Mouse (Mus musculus): ENCODE results near the gene Myl9. TPM values are rescaled to one million over a fixed set of nuclear protein-coding genes. Genes with fewer than 3 reads are reported as not detected.
"Not testable (repeated sequence)": the region's sequence is repeated elsewhere in the genome, so short reads cannot be mapped to it uniquely, and the experiment has no call there.

Myl9 gene
- polyA plus RNA-seq, 1 experiment from 2014 or later, result 83.4 TPM

- Histone ChIP-seq H3K4me3 (peak overlapping the region; percentile 22; the same call in 1 of the 2 replicates), H3K27ac (replicated peaks) (0 out of 2 replicates have a peak overlapping the region, but pooled peaks have one; percentile 25)
Measured at GRCm38 (mm10) chr2:156780752-156781151, 5.5 kb downstream of the Myl9 start.

GRCm38 (mm10) chr2:156781281-156781680 lies 6.1 kb downstream of the Myl9 start:
- Histone ChIP-seq H3K27ac (replicated peaks) (0 out of 2 replicates have a peak overlapping the region, but pooled peaks have one; percentile 25), H3K36me3 (no peaks in the 10 kb centered on the region), H3K9me3 (replicated peaks) (no peaks in the 10 kb centered on the region; the same call in 1 of the 2 replicates), H3K4me1 (peaks cover 23% of the 10 kb centered on the region), H3K27me3 (ENCODE audit: low read depth, poor library complexity, severe bottlenecking) (peaks cover 11% of the 10 kb centered on the region), H3K4me3 (peak overlapping the region; percentile 22; the same call in 1 of the 2 replicates)
- DNase-seq (ENCODE audit: low spot score), result no peak
- WGBS, result 71% methylated on average over 4 of the region's 4 CpGs

More at GRCm38 (mm10) chr2:156780752-156781151, 5.5 kb downstream of the Myl9 start:
- H3K36me3 ChIP-seq, result no peaks in the 10 kb centered on the region
- H3K4me1 ChIP-seq, result peaks cover 27% of the 10 kb centered on the region
- 15% methylated on average over 17 of the region's 17 CpGs for WGBS
- H3K9me3 ChIP-seq (replicated peaks), result no peaks in the 10 kb centered on the region
- DNase-seq (ENCODE audit: low spot score), result no peak
- H3K27me3 ChIP-seq (ENCODE audit: low read depth, poor library complexity, severe bottlenecking), result peaks cover 16% of the 10 kb centered on the region

GRCm38 (mm10) chr2:156781836-156782480 lies 6.7 kb downstream of the Myl9 start:
- H3K27me3 ChIP-seq (ENCODE audit: low read depth, poor library complexity, severe bottlenecking), result peaks cover 5% of the 10 kb centered on the region; the same call in 1 of the 2 replicates
- H3K27ac ChIP-seq (replicated peaks), result peak overlapping the region; percentile 13; the same call in 1 of the 2 replicates
- no peak overlapping the region for H3K4me3 ChIP-seq
- no peaks in the 10 kb centered on the region; the same call in 1 of the 2 replicates for H3K9me3 ChIP-seq (replicated peaks)
- 74% methylated on average over 4 of the region's 4 CpGs for WGBS
- no peak for DNase-seq (ENCODE audit: low spot score)
- H3K4me1 ChIP-seq, result peaks cover 23% of the 10 kb centered on the region
- no peaks in the 10 kb centered on the region for H3K36me3 ChIP-seq

GRCm38 (mm10) chr2:156782481-156783348 lies 7.5 kb downstream of the Myl9 start:
- no peak overlapping the region for H3K4me3 ChIP-seq
- 86% methylated on average over 10 of the region's 10 CpGs for WGBS
- no peaks in the 10 kb centered on the region; the same call in 1 of the 2 replicates for H3K27me3 ChIP-seq (ENCODE audit: low read depth, poor library complexity, severe bottlenecking)
- H3K4me1 ChIP-seq, result peaks cover 22% of the 10 kb centered on the region
- peak overlapping the region; percentile 19; the same call in 1 of the 2 replicates for H3K27ac ChIP-seq (replicated peaks)
- no peaks in the 10 kb centered on the region for H3K36me3 ChIP-seq
- DNase-seq (ENCODE audit: low spot score), result no peak
- no peaks in the 10 kb centered on the region; the same call in 1 of the 2 replicates for H3K9me3 ChIP-seq (replicated peaks)

- Histone ChIP-seq H3K27me3 (ENCODE audit: low read depth, poor library complexity, severe bottlenecking) (no peaks in the 10 kb centered on the region; the same call in 1 of the 2 replicates), H3K4me3 (no peak overlapping the region), H3K4me1 (peaks cover 18% of the 10 kb centered on the region), H3K9me3 (replicated peaks) (no peaks in the 10 kb centered on the region; the same call in 1 of the 2 replicates), H3K27ac (replicated peaks) (peak overlapping the region; percentile 19; the same call in 1 of the 2 replicates), H3K36me3 (no peaks in the 10 kb centered on the region)
- 88% methylated on average over 9 of the region's 9 CpGs for WGBS
- DNase-seq (ENCODE audit: low spot score), result no peak
Measured at GRCm38 (mm10) chr2:156783349-156783728, 8.1 kb downstream of the Myl9 start.

- H3K27me3 ChIP-seq (ENCODE audit: low read depth, poor library complexity, severe bottlenecking), result no peaks in the 10 kb centered on the region; the same call in 1 of the 2 replicates
- no peak for DNase-seq (ENCODE audit: low spot score)
- no peak overlapping the region for H3K27ac ChIP-seq (replicated peaks)
- 79% methylated on average over 7 of the region's 7 CpGs for WGBS
- H3K4me3 ChIP-seq, result no peak overlapping the region
- H3K4me1 ChIP-seq, result peaks cover 18% of the 10 kb centered on the region
- no peaks in the 10 kb centered on the region; the same call in 1 of the 2 replicates for H3K9me3 ChIP-seq (replicated peaks)
- H3K36me3 ChIP-seq, result no peaks in the 10 kb centered on the region
Measured at GRCm38 (mm10) chr2:156784016-156784585, 8.9 kb downstream of the Myl9 start.

- Histone ChIP-seq H3K27ac (replicated peaks) (no peak overlapping the region), H3K9me3 (replicated peaks) (no peaks in the 10 kb centered on the region; the same call in 1 of the 2 replicates)
- 82% methylated on average over 2 of the region's 2 CpGs for WGBS
Measured at GRCm38 (mm10) chr2:156784891-156785290, 9.7 kb downstream of the Myl9 start.

GRCm38 (mm10) chr2:156786369-156786768 lies 11.1 kb downstream of the Myl9 start:
- H3K27me3 ChIP-seq (ENCODE audit: low read depth, poor library complexity, severe bottlenecking); H3K36me3 ChIP-seq; H3K27ac ChIP-seq (replicated peaks); H3K4me3 ChIP-seq; H3K9me3 ChIP-seq (replicated peaks); H3K4me1 ChIP-seq; DNase-seq (ENCODE audit: low spot score): not testable (repeated sequence)

More at GRCm38 (mm10) chr2:156784891-156785290, 9.7 kb downstream of the Myl9 start:
- Histone ChIP-seq H3K4me1 (peaks cover 18% of the 10 kb centered on the region), H3K27me3 (ENCODE audit: low read depth, poor library complexity, severe bottlenecking) (no peaks in the 10 kb centered on the region; the same call in 1 of the 2 replicates), H3K4me3 (no peak overlapping the region), H3K36me3 (no peaks in the 10 kb centered on the region)
- DNase-seq (ENCODE audit: low spot score), result no peak

- Histone ChIP-seq H3K27me3 (ENCODE audit: low read depth, poor library complexity, severe bottlenecking) (no peaks in the 10 kb centered on the region), H3K4me3 (no peak overlapping the region), H3K4me1 (no peaks in the 10 kb centered on the region), H3K27ac (replicated peaks) (no peak overlapping the region), H3K36me3 (no peaks in the 10 kb centered on the region), H3K9me3 (replicated peaks) (peaks cover 10% of the 10 kb centered on the region)
- DNase-seq (ENCODE audit: low spot score), result no peak
- 96% methylated on average over 5 of the region's 5 CpGs for WGBS
Measured at GRCm38 (mm10) chr2:156787090-156787775, 12.0 kb downstream of the Myl9 start.

- Histone ChIP-seq H3K27ac (replicated peaks) (no peak overlapping the region), H3K27me3 (ENCODE audit: low read depth, poor library complexity, severe bottlenecking) (no peaks in the 10 kb centered on the region), H3K9me3 (replicated peaks) (peaks cover 13% of the 10 kb centered on the region), H3K4me3 (no peak overlapping the region), H3K4me1 (no peaks in the 10 kb centered on the region), H3K36me3 (no peaks in the 10 kb centered on the region)
- no peak for DNase-seq (ENCODE audit: low spot score)
- 46% methylated on average over 3 of the region's 3 CpGs for WGBS
Measured at GRCm38 (mm10) chr2:156787776-156788105, 12.5 kb downstream of the Myl9 start.

GRCm38 (mm10) chr2:156788836-156789235 lies 13.6 kb downstream of the Myl9 start:
- H3K4me1 ChIP-seq, result no peaks in the 10 kb centered on the region
- DNase-seq (ENCODE audit: low spot score), result no peak
- no peaks in the 10 kb centered on the region for H3K27me3 ChIP-seq (ENCODE audit: low read depth, poor library complexity, severe bottlenecking)
- no peak overlapping the region for H3K27ac ChIP-seq (replicated peaks)
- no peaks in the 10 kb centered on the region for H3K36me3 ChIP-seq
- peaks cover 13% of the 10 kb centered on the region for H3K9me3 ChIP-seq (replicated peaks)
- no peak overlapping the region for H3K4me3 ChIP-seq
- 78% methylated on average over 1 of the region's 1 CpGs for WGBS

GRCm38 (mm10) chr2:156798516-156798915 lies 23.3 kb downstream of the Myl9 start:
- Histone ChIP-seq H3K36me3 (no peaks in the 10 kb centered on the region), H3K27me3 (ENCODE audit: low read depth, poor library complexity, severe bottlenecking) (no peaks in the 10 kb centered on the region), H3K4me1 (no peaks in the 10 kb centered on the region), H3K9me3 (replicated peaks) (peaks cover 8% of the 10 kb centered on the region; the same call in 1 of the 2 replicates), H3K4me3 (no peak overlapping the region), H3K27ac (replicated peaks) (no peak overlapping the region)
- WGBS, result 95% methylated on average over 1 of the region's 1 CpGs
- DNase-seq (ENCODE audit: low spot score), result no peak
